Mouse (Mus musculus) midbrain, embryonic 12.5 days (tissue): Measurements from ENCODE around the gene Ccr4. TPM values are rescaled to one million over a fixed set of nuclear protein-coding genes. Genes with fewer than 3 reads are reported as not detected.

Source experiments
- ATAC-seq: fragments of 200-750 bp; cut with Nextera tagmentation; 2 replicates; pipeline ENCODE4 v1.8.0; 2017; ENCODE audit warnings: low read depth, moderate TSS enrichment, moderate library complexity; ENCODE audit not compliant: low FRiP score
- H3K27ac ChIP-seq: fragments of 300-500 bp; sonication (generic); replicated peaks from 2 replicates; pipeline ENCODE4 v1.5.1; 2016; ENCODE audit warnings: mild to moderate bottlenecking
- H3K27me3 ChIP-seq: fragments of 300-500 bp; sonication (generic); 2 replicates; pipeline ENCODE4 v1.6.1; 2016; ENCODE audit warnings: mild to moderate bottlenecking
- H3K36me3 ChIP-seq: fragments of 300-500 bp; sonication (generic); 2 replicates; pipeline ENCODE4 v1.6.1; 2016
- H3K4me1 ChIP-seq: fragments of 300-500 bp; sonication (generic); 2 replicates; pipeline ENCODE4 v1.6.1; 2016
- H3K4me2 ChIP-seq: fragments of 300-500 bp; sonication (generic); replicated peaks from 2 replicates; pipeline ENCODE4 v1.6.1; 2016; ENCODE audit warnings: mild to moderate bottlenecking, moderate library complexity
- H3K4me3 ChIP-seq: fragments of 300-500 bp; sonication (generic); 2 replicates; pipeline ENCODE4 v1.5.1; 2016; ENCODE audit warnings: mild to moderate bottlenecking
- H3K9ac ChIP-seq: fragments of 300-500 bp; sonication (generic); replicated peaks from 2 replicates; pipeline ENCODE4 v1.6.1; 2016; ENCODE audit warnings: mild to moderate bottlenecking, moderate library complexity
- H3K9me3 ChIP-seq: fragments of 300-500 bp; sonication (generic); 2 replicates; pipeline ENCODE4 v1.6.1; 2016; ENCODE audit warnings: mild to moderate bottlenecking
- WGBS: fragments of 180-500 bp; shearing (Covaris S2); methylation state at CpG from one replicate; pipeline ENCODE4 v1.1.7; 2016; 5-methylcytosine and 5-hydroxymethylcytosine counted together
- polyA plus RNA-seq: library from polyadenylated mRNA; unstranded; fragments of >200 nt; fragmentation: Nextera tagmentation; extraction: Ambion mirVana; gene quantifications from 2 replicates; pipeline ENCODE4 v1.2.1, GENCODE M21; 2016

Ccr4 gene
- polyA plus RNA-seq, 1 experiment from 2014 or later = not detected

DNA sequence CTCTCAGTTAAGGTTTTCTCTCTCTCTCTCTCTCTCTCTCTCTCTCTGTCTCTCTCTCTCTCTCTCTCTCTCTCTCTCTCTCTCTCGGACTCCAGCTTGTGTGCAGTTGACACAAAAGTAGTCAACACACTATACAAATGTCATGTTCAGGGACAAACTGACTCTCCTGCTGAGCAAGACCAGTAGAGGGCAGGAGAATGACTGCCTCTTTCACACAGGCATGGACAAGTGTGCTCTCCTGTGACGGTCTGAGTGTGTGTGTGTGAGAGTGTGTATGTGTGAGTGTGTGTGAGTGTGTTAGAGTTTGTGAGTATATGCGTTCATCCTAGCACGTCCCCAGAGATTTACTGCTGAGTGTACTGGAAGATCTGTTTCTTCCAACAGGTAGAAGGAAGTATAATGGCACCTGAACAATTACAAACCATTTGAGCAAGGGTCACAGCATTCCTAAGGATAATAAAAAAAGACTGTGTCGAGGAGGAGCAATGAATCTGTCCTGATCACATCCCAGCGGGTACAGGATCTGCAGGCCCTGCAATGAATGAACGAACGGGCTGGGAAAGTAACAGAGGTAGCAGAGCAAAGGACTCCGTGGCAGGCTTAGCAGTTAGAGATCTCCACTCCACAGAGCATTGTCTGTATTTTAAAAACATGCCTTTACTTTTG, 14.2 kb upstream of the Ccr4 start:
- Histone ChIP-seq H3K27me3 (no peaks in the 10 kb centered on the region), H3K4me3 (no peak overlapping the region), H3K36me3 (peaks cover 8% of the 10 kb centered on the region), H3K4me1 (no peaks in the 10 kb centered on the region), H3K4me2 (no peak overlapping the region), H3K9me3 (peaks cover 7% of the 10 kb centered on the region; the same call in 1 of the 2 replicates), H3K9ac (no peak overlapping the region), H3K27ac (no peak overlapping the region)
- 74% methylated on average over 9 of the region's 9 CpGs for WGBS
- no peak for ATAC-seq

DNA sequence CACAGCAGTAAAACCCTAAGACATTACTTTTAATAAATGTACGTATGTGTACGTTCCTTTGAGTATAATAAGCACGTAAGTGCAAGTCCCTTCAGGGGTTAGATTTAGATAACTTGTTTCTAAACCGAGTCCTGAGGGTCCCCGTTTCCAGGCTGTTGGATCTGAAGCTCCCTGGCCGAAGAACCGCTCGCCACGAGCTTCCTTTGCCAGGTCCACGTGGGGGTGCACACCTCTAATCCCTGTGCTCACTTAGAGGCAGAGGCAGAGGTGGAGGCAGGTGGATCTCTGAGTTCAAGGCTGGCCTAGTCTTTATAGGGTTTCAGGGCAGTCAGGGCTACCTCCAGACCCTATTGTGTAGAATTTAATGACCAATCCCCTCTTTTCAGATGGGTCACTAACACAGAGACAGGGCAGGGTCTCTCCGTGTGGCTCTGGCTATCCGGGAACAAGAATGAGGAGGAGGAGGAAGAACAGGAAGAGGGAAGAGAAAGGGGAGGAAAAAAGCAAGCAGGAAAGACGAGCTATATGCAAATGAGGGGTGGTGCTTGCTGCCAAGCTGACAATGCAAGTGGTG, 13.3 kb upstream of the Ccr4 start:
- no peaks in the 10 kb centered on the region for H3K4me1 ChIP-seq
- ATAC-seq = no peak
- 82% methylated on average over 13 of the region's 13 CpGs for WGBS

DNA sequence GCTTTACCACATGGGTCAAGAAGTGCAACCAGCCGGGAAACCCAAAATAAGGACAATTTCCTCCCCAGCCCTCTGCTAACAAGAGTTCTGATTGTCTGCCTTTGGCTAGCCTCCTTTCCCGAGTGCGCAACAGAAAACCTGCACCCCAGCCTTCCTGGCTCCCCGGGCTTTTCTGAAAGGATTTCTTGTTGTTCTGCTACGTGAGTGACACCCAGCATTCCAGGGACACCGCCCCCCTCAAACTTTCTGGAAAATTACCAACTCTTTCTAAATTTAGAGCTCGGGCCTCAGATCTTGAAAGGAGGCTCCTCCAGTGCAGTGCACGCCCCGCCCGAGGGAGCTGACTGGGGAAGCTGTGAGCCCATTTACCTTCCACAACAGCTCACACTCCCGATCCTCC, 10.6 kb upstream of the Ccr4 start, which contains the start of gene C130032M10Rik:
C130032M10Rik (plus strand) TSS at position 334 of the 400 bp plus-strand sequence.
- Histone ChIP-seq H3K27me3 (no peaks in the 10 kb centered on the region), H3K27ac (no peak within 1 kb of the TSS), H3K4me2 (no peak within 1 kb of the TSS), H3K4me3 (no peak within 1 kb of the TSS), H3K9ac (no peak within 1 kb of the TSS), H3K9me3 (peaks cover 25% of the 10 kb centered on the region), H3K4me1 (no peaks in the 10 kb centered on the region), H3K36me3 (peaks cover 33% of the 10 kb centered on the region)
- ATAC-seq = no peak
- 92% methylated on average over 11 of the region's 11 CpGs for whole genome bisulfite sequencing

More for the DNA sequence above, 13.3 kb upstream of the Ccr4 start:
- Histone ChIP-seq H3K4me2 (no peak overlapping the region), H3K27me3 (no peaks in the 10 kb centered on the region), H3K27ac (no peak overlapping the region), H3K4me3 (no peak overlapping the region), H3K9ac (no peak overlapping the region), H3K9me3 (peaks cover 16% of the 10 kb centered on the region), H3K36me3 (peaks cover 17% of the 10 kb centered on the region)

DNA sequence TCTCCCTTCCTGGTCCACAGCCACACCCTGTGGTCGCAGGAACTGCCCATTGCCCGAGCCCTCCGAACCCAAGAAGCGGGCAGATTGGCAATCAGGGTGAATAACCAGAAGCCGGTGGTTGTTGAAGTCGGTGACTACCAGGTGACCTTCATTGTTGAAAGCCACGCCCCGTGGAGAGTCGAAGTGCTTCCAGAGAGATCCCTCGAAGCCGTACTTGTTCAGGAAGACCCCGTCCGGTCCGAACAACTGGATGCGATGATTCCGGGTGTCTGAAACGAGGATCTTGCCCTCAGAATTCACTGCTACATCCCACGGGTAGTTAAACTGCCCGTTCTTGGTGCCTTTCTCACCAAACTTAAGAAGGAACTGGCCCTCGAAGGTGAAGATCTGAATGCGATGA, 8.1 kb upstream of the Ccr4 start:
- ATAC-seq = no peak
- peaks cover 46% of the 10 kb centered on the region for H3K36me3 ChIP-seq

DNA sequence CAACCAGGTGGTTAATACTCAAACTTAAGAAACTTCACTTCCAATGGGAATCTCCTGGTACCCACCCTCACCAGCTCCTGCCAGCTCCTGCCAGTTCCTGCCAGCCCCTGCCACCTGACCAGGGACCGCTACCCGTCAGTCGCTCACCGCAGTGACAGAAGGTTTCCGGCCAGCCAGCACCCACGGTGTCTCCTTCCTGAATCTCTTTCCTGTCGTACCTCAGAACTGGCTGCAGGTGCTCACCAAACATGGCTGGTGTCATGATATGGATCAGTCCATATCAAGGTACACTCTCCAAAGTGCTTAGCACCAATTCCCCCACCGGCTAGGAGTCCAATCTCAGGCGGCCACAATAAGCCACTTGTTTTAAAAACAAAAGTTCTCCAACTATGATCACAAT, 5.1 kb upstream of the Ccr4 start:
- Histone ChIP-seq H3K36me3 (peaks cover 46% of the 10 kb centered on the region), H3K27ac (no peak overlapping the region), H3K4me3 (no peak overlapping the region), H3K4me1 (no peaks in the 10 kb centered on the region), H3K9me3 (peaks cover 25% of the 10 kb centered on the region), H3K9ac (no peak overlapping the region), H3K4me2 (no peak overlapping the region), H3K27me3 (no peaks in the 10 kb centered on the region)
- no peak for ATAC-seq
- 95% methylated on average over 9 of the region's 9 CpGs for WGBS

More for the DNA sequence above, 8.1 kb upstream of the Ccr4 start:
- Histone ChIP-seq H3K27ac (no peak overlapping the region), H3K9me3 (peaks cover 25% of the 10 kb centered on the region), H3K9ac (no peak overlapping the region), H3K4me3 (no peak overlapping the region), H3K4me1 (no peaks in the 10 kb centered on the region), H3K27me3 (no peaks in the 10 kb centered on the region), H3K4me2 (no peak overlapping the region)
- 96% methylated on average over 21 of the region's 21 CpGs for WGBS

DNA sequence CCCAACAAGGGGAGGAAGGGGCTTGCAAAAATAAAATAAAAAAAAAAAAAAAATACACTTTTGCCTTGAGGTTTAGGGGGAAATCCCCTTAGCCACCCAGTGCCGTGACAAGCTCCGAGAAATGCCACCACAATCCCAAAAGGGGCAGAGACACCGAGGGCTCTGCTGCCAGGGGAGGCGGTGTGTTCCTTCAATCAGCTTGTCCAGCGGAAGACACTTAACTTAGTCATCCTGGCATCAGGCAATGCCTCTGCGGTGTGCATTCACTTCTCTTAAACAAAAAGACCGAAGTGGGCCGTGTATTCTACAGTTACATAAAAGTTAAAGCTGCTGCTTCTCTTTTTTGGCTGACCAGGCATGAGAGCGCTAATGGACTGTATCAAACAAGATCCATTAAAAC, 2.7 kb upstream of the Ccr4 start:
- Histone ChIP-seq H3K4me2 (no peak overlapping the region), H3K36me3 (peaks cover 24% of the 10 kb centered on the region), H3K9me3 (peaks cover 3% of the 10 kb centered on the region), H3K4me1 (no peaks in the 10 kb centered on the region), H3K4me3 (no peak overlapping the region), H3K9ac (no peak overlapping the region), H3K27me3 (no peaks in the 10 kb centered on the region), H3K27ac (no peak overlapping the region)
- ATAC-seq = no peak
- WGBS = 96% methylated on average over 9 of the region's 9 CpGs

DNA sequence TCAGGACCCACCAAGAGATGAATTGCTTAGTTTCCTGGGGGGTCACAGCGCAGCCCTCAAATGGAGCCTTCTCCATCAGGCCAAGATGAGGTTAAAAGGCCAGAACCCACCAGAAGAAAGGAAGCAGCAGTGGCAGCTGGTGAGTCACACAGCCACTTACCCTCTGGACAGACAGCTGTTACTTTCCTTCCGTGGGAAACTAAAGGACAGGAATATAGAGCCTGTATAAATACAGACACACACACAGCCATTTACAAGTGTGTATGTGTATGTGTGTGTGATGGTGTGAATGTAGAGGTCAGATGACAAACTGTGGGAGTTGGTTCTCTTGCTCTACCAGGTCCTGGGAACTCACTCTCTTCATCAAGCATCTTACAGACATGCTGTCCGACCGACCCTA, 1.8 kb upstream of the Ccr4 start:
- ATAC-seq = no peak
- H3K36me3 ChIP-seq = peaks cover 17% of the 10 kb centered on the region
- no peaks in the 10 kb centered on the region for H3K9me3 ChIP-seq
- 88% methylated on average over 4 of the region's 4 CpGs for WGBS
- no peak overlapping the region for H3K27ac ChIP-seq
- H3K27me3 ChIP-seq = no peaks in the 10 kb centered on the region
- H3K4me2 ChIP-seq = no peak overlapping the region
- no peaks in the 10 kb centered on the region for H3K4me1 ChIP-seq
- H3K9ac ChIP-seq = no peak overlapping the region
- no peak overlapping the region for H3K4me3 ChIP-seq

DNA sequence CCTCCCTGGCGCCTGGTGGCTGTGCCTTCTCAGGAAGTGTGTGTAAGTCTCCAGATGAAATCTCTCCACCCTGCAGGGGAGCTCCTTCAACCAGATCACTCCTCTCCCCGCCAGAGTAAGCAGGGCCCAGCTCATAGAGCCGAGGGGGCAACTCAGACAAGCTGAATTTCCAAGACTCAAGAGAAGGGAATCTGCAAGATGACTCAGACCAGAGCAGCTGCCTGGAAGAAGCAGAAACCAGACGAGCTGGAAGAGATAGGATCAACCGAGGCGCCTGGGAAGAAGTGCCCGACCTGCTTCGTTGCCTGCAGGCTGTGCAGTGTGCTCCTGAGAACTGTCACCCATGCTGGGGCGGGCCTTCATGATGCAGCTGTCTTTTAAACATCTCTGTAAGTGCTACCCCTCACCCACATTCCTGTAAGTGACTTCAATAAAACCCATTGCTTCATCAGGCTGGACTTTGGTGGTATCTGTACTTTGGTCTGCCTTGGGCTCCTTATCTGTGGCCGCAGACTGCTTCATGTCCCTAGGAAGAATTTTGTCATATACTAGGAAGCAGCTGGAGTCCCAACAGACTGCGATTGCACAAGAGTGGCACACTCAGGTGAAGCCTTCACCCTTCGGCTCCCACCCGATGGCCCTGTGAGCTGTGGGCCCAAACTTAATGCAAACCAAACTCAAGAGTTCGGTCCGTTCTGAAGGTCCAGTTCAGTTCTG, 1.8 kb downstream of the Ccr4 start:
- no peak overlapping the region for H3K4me3 ChIP-seq
- no peaks in the 10 kb centered on the region for H3K4me1 ChIP-seq
- ATAC-seq = no peak
- WGBS = 71% methylated on average over 15 of the region's 15 CpGs
- H3K4me2 ChIP-seq = no peak overlapping the region
- 0 out of 2 replicates have a peak, but pooled peaks cover 1% of the 10 kb centered on the region for H3K36me3 ChIP-seq
- no peaks in the 10 kb centered on the region for H3K9me3 ChIP-seq
- no peak overlapping the region for H3K9ac ChIP-seq
- peaks cover 7% of the 10 kb centered on the region; the same call in 1 of the 2 replicates for H3K27me3 ChIP-seq
- no peak overlapping the region for H3K27ac ChIP-seq

DNA sequence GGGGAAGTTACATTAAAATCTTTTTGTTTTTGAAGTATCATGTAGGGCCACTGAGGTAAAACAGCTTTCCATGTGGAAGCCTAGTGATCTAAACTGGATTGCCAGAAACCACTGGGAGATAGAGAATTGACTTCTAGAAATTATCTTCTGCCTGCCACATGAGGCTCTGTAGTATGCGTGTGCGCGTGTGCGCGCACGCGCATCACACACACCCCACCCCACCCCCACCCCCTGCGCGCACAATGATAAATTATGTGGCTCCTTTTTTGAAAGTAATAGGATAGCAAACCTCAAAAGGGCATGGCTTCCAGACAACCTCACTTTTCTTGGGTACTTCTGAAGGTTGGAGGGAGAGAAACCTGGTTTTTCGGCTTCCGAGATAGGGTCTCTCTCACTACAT, 2.8 kb downstream of the Ccr4 start:
- Histone ChIP-seq H3K4me2 (no peak overlapping the region), H3K27me3 (peaks cover 7% of the 10 kb centered on the region; the same call in 1 of the 2 replicates), H3K36me3 (no peaks in the 10 kb centered on the region), H3K9ac (no peak overlapping the region), H3K4me1 (no peaks in the 10 kb centered on the region), H3K27ac (no peak overlapping the region), H3K9me3 (no peaks in the 10 kb centered on the region), H3K4me3 (no peak overlapping the region)
- ATAC-seq = no peak
- WGBS = 98% methylated on average over 11 of the region's 11 CpGs

DNA sequence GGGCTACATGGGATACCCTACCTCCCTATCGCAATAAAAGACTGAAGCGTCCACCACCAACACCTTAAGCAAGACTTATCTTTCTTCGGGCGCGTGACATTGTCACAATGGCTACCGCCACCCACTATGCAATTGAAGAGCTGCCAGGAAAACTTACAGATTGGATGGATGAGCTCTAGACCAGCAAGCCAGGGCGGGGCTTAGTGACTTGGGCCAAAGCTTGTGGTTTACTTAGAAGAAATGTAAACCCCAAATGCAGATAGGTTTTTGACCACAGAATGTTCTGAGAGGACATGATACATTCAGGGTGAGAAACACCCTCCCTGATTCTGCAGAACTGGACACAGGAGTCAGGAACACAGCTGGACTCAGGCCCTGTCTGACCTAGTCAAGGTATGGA, 3.6 kb downstream of the Ccr4 start:
- no peak overlapping the region for H3K4me3 ChIP-seq
- no peak overlapping the region for H3K4me2 ChIP-seq
- H3K9ac ChIP-seq = no peak overlapping the region
- peaks cover 7% of the 10 kb centered on the region; the same call in 1 of the 2 replicates for H3K27me3 ChIP-seq
- WGBS = 93% methylated on average over 7 of the region's 7 CpGs
- no peak for ATAC-seq
- H3K36me3 ChIP-seq = no peaks in the 10 kb centered on the region
- H3K27ac ChIP-seq = no peak overlapping the region
- H3K4me1 ChIP-seq = no peaks in the 10 kb centered on the region
- no peaks in the 10 kb centered on the region for H3K9me3 ChIP-seq

DNA sequence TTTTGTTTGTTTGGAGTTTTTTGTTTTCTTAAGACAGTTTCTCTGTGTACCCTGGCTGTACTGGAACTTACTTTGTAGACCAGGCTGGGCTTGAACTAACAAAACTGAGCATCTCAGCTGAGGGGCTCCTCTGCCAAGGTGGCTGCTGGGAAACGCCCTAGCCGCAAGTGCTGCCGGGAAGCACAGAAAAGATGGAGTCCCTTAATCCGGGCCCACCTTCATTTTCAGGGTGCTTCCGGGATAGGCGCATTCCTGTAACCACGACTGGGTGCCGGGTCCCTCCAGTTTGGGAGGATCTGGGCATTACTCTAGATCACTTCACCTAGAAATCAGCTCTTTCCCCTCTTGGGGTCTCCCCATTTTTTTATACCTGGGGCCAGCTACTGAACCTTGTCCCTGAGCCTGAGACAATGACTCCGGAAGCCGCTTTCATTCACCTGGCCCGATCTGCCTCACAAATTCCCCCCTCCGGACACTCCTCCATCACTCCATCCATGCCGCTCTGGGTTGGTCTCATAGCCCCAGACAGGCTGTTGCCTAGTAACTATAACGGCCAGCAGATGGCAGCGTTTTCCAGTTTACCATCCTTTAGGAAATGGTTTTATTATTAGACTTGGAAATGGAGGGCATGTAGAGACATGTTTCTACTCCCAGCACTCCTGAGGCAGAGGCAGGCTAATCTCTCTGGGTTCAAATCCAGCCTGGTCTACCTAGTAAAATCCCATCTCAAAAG, 4.8 kb downstream of the Ccr4 start:
- peaks cover 7% of the 10 kb centered on the region; the same call in 1 of the 2 replicates for H3K27me3 ChIP-seq
- H3K9me3 ChIP-seq = no peaks in the 10 kb centered on the region
- H3K36me3 ChIP-seq = no peaks in the 10 kb centered on the region
- H3K4me3 ChIP-seq = no peak overlapping the region
- H3K4me2 ChIP-seq = 0 out of 2 replicates have a peak overlapping the region, but pooled peaks have one; percentile 7
- no peak overlapping the region for H3K27ac ChIP-seq
- H3K4me1 ChIP-seq = no peaks in the 10 kb centered on the region
- H3K9ac ChIP-seq = no peak overlapping the region
- ATAC-seq = 0 out of 2 replicates have a peak, but pooled peaks have one; percentile 23
- 23% methylated on average over 15 of the region's 15 CpGs for WGBS
